Mouse (Mus musculus): ENCODE data around the gene Cox14. TPM values are rescaled to one million over a fixed set of nuclear protein-coding genes. Genes with fewer than 3 reads are reported as not detected.
A peak's percentile ranks its signal among the peaks of the same experiment; 100 is the strongest.

The Cox14 gene
- polyA plus RNA-seq, 1 experiment from 2014 or later, result 177 TPM

GRCm38 (mm10) chr15:99710221-99711190, 14.9 kb upstream of the Cox14 start:
- no peak overlapping the region for H3K4me2 ChIP-seq (replicated peaks)
- H3K36me3 ChIP-seq, result peaks cover 94% of the 10 kb centered on the region
- no peak overlapping the region for H3K9ac ChIP-seq (replicated peaks)
- no peak for ATAC-seq
- no peaks in the 10 kb centered on the region for H3K27me3 ChIP-seq
- H3K4me3 ChIP-seq (replicated peaks), result no peak overlapping the region
- no peaks in the 10 kb centered on the region for H3K9me3 ChIP-seq
- H3K4me1 ChIP-seq (replicated peaks), result peaks cover 31% of the 10 kb centered on the region
- WGBS, result 94% methylated on average over 10 of the region's 10 CpGs
- H3K27ac ChIP-seq, result no peak overlapping the region

GRCm38 (mm10) chr15:99711491-99711890, 13.9 kb upstream of the Cox14 start:
- H3K27me3 ChIP-seq, result no peaks in the 10 kb centered on the region
- H3K4me3 ChIP-seq (replicated peaks), result no peak overlapping the region
- peaks cover 91% of the 10 kb centered on the region for H3K36me3 ChIP-seq
- H3K27ac ChIP-seq, result no peak overlapping the region
- H3K4me2 ChIP-seq (replicated peaks), result no peak overlapping the region
- no peak overlapping the region for H3K9ac ChIP-seq (replicated peaks)
- ATAC-seq, result no peak
- 86% methylated on average over 3 of the region's 3 CpGs for WGBS
- H3K9me3 ChIP-seq, result no peaks in the 10 kb centered on the region
- H3K4me1 ChIP-seq (replicated peaks), result peaks cover 35% of the 10 kb centered on the region

GRCm38 (mm10) chr15:99712666-99713559, 12.5 kb upstream of the Cox14 start:
- Histone ChIP-seq H3K4me3 (replicated peaks) (no peak overlapping the region), H3K4me2 (replicated peaks) (no peak overlapping the region), H3K4me1 (replicated peaks) (peaks cover 39% of the 10 kb centered on the region), H3K9ac (replicated peaks) (no peak overlapping the region; the same call in 1 of the 2 replicates), H3K9me3 (no peaks in the 10 kb centered on the region), H3K36me3 (peaks cover 81% of the 10 kb centered on the region), H3K27ac (peak overlapping the region; percentile 47), H3K27me3 (no peaks in the 10 kb centered on the region)
- 78% methylated on average over 13 of the region's 13 CpGs for WGBS
- no peak for ATAC-seq

GRCm38 (mm10) chr15:99713569-99713968, 11.8 kb upstream of the Cox14 start:
- Histone ChIP-seq H3K9me3 (no peaks in the 10 kb centered on the region), H3K27ac (peak overlapping the region; percentile 47), H3K4me1 (replicated peaks) (peaks cover 39% of the 10 kb centered on the region), H3K27me3 (no peaks in the 10 kb centered on the region), H3K4me2 (replicated peaks) (no peak overlapping the region), H3K36me3 (peaks cover 79% of the 10 kb centered on the region), H3K9ac (replicated peaks) (no peak overlapping the region; the same call in 1 of the 2 replicates), H3K4me3 (replicated peaks) (no peak overlapping the region)
- peak; percentile 21; the same call in 1 of the 2 replicates for ATAC-seq
- 81% methylated on average over 3 of the region's 3 CpGs for WGBS

- Histone ChIP-seq H3K4me1 (replicated peaks) (peaks cover 39% of the 10 kb centered on the region), H3K36me3 (peaks cover 79% of the 10 kb centered on the region), H3K27me3 (no peaks in the 10 kb centered on the region), H3K9ac (replicated peaks) (0 out of 2 replicates have a peak overlapping the region, but pooled peaks have one; percentile 12), H3K4me3 (replicated peaks) (no peak overlapping the region), H3K9me3 (no peaks in the 10 kb centered on the region), H3K27ac (peak overlapping the region; percentile 71), H3K4me2 (replicated peaks) (no peak overlapping the region)
- 66% methylated on average over 4 of the region's 4 CpGs for WGBS
- ATAC-seq, result 0 out of 2 replicates have a peak, but pooled peaks have one; percentile 1
These were observed 11.2 kb upstream of the Cox14 start for GRCm38 (mm10) chr15:99714206-99714605.

GRCm38 (mm10) chr15:99714858-99715257, 10.6 kb upstream of the Cox14 start:
- Histone ChIP-seq H3K4me2 (replicated peaks) (no peak overlapping the region), H3K4me1 (replicated peaks) (peaks cover 39% of the 10 kb centered on the region), H3K9ac (replicated peaks) (no peak overlapping the region), H3K27ac (peak overlapping the region; percentile 71), H3K9me3 (no peaks in the 10 kb centered on the region), H3K36me3 (peaks cover 73% of the 10 kb centered on the region), H3K27me3 (no peaks in the 10 kb centered on the region), H3K4me3 (replicated peaks) (no peak overlapping the region)
- peak; percentile 53 for ATAC-seq
- WGBS, result 43% methylated on average over 7 of the region's 7 CpGs

- H3K27me3 ChIP-seq, result no peaks in the 10 kb centered on the region
- H3K4me2 ChIP-seq (replicated peaks), result no peak overlapping the region
- peak overlapping the region; percentile 71 for H3K27ac ChIP-seq
- 70% methylated on average over 13 of the region's 13 CpGs for WGBS
- H3K9ac ChIP-seq (replicated peaks), result no peak overlapping the region; the same call in 1 of the 2 replicates
- peak; percentile 10 for ATAC-seq
- no peak overlapping the region for H3K4me3 ChIP-seq (replicated peaks)
- H3K4me1 ChIP-seq (replicated peaks), result peaks cover 39% of the 10 kb centered on the region
- H3K36me3 ChIP-seq, result peaks cover 69% of the 10 kb centered on the region
- no peaks in the 10 kb centered on the region for H3K9me3 ChIP-seq
These were observed 10.0 kb upstream of the Cox14 start for GRCm38 (mm10) chr15:99715361-99715865.

- no peak overlapping the region; the same call in 1 of the 2 replicates for H3K9ac ChIP-seq (replicated peaks)
- peaks cover 41% of the 10 kb centered on the region for H3K4me1 ChIP-seq (replicated peaks)
- H3K9me3 ChIP-seq, result no peaks in the 10 kb centered on the region
- no peak overlapping the region for H3K4me2 ChIP-seq (replicated peaks)
- H3K4me3 ChIP-seq (replicated peaks), result no peak overlapping the region
- no peaks in the 10 kb centered on the region for H3K27me3 ChIP-seq
- 76% methylated on average over 11 of the region's 11 CpGs for WGBS
- peak; percentile 38 for ATAC-seq
- H3K36me3 ChIP-seq, result peaks cover 68% of the 10 kb centered on the region
- peak overlapping the region; percentile 71 for H3K27ac ChIP-seq
These were observed 9.3 kb upstream of the Cox14 start for GRCm38 (mm10) chr15:99715982-99716746.

- Histone ChIP-seq H3K4me2 (replicated peaks) (no peak overlapping the region), H3K9ac (replicated peaks) (no peak overlapping the region), H3K4me1 (replicated peaks) (peaks cover 41% of the 10 kb centered on the region), H3K4me3 (replicated peaks) (no peak overlapping the region), H3K9me3 (no peaks in the 10 kb centered on the region), H3K36me3 (peaks cover 66% of the 10 kb centered on the region), H3K27me3 (no peaks in the 10 kb centered on the region), H3K27ac (peak overlapping the region; percentile 71; the same call in 1 of the 2 replicates)
- no peak for ATAC-seq
- 88% methylated on average over 12 of the region's 12 CpGs for WGBS
These were observed 8.6 kb upstream of the Cox14 start for GRCm38 (mm10) chr15:99716814-99717213.

GRCm38 (mm10) chr15:99717386-99718334, 7.8 kb upstream of the Cox14 start, which contains the start of gene Gpd1:
Gene Gpd1, plus strand, starts transcription at chr15:99717515.
- H3K27me3 ChIP-seq, result no peaks in the 10 kb centered on the region
- H3K36me3 ChIP-seq, result peaks cover 66% of the 10 kb centered on the region
- H3K4me3 ChIP-seq (replicated peaks), result no peak within 1 kb of the TSS
- H3K4me1 ChIP-seq (replicated peaks), result peaks cover 37% of the 10 kb centered on the region
- no peak for ATAC-seq
- H3K9ac ChIP-seq (replicated peaks), result no peak within 1 kb of the TSS
- no peaks in the 10 kb centered on the region for H3K9me3 ChIP-seq
- 73% methylated on average over 26 of the region's 26 CpGs for WGBS
- no peak within 1 kb of the TSS for H3K4me2 ChIP-seq (replicated peaks)
- H3K27ac ChIP-seq, result peak within 1 kb of the TSS; percentile 71; the same call in 1 of the 2 replicates
